Mouse (Mus musculus) kidney, adult 18-20 months (tissue): Measurements from ENCODE around the gene Srrt.

ENCODE experiments used
- DNase-seq: peaks from one replicate; pipeline ENCODE4 v3.0.0; 2021

Srrt gene

GRCm38 (mm10) chr5:137307071-137307912 lies at the start of gene Srrt:
Gene Srrt, minus strand, starts transcription at chr5:137307674.
- DNase-seq = peak; percentile 92

- no peak for DNase-seq
These were observed 46.6 kb upstream of the Srrt start for GRCm38 (mm10) chr5:137354091-137354490.

- peak; percentile 70 for DNase-seq
These were observed 44.8 kb upstream of the Srrt start for GRCm38 (mm10) chr5:137352011-137352975.

GRCm38 (mm10) chr5:137351394-137351793 lies 43.9 kb upstream of the Srrt start:
- no peak for DNase-seq

GRCm38 (mm10) chr5:137351058-137351380 lies 43.5 kb upstream of the Srrt start:
- DNase-seq = no peak

GRCm38 (mm10) chr5:137350205-137351057 lies 43.0 kb upstream of the Srrt start:
- DNase-seq = no peak

GRCm38 (mm10) chr5:137349384-137350204 lies 42.1 kb upstream of the Srrt start, which contains the start of gene Ephb4:
Gene Ephb4, plus strand, starts transcription at chr5:137350109.
- peak; percentile 94 for DNase-seq

GRCm38 (mm10) chr5:137348482-137349383 lies 41.3 kb upstream of the Srrt start:
- peak; percentile 85 for DNase-seq

- DNase-seq = peak; percentile 45
These were observed 40.4 kb upstream of the Srrt start for GRCm38 (mm10) chr5:137347856-137348255.

- no peak for DNase-seq
These were observed 39.5 kb upstream of the Srrt start for GRCm38 (mm10) chr5:137346983-137347382.

GRCm38 (mm10) chr5:137346388-137346787 lies 38.9 kb upstream of the Srrt start:
- no peak for DNase-seq

- DNase-seq = peak; percentile 75
These were observed 38.3 kb upstream of the Srrt start for GRCm38 (mm10) chr5:137345821-137346220.

GRCm38 (mm10) chr5:137343869-137344268 lies 36.4 kb upstream of the Srrt start:
- DNase-seq = no peak

GRCm38 (mm10) chr5:137343412-137343811 lies 35.9 kb upstream of the Srrt start:
- no peak for DNase-seq

- DNase-seq = no peak
These were observed 35.0 kb upstream of the Srrt start for GRCm38 (mm10) chr5:137342407-137343012.

- DNase-seq = no peak
These were observed 32.7 kb upstream of the Srrt start for GRCm38 (mm10) chr5:137340222-137340621.

- peak; percentile 68 for DNase-seq
These were observed 32.0 kb upstream of the Srrt start for GRCm38 (mm10) chr5:137339290-137339979.

GRCm38 (mm10) chr5:137338663-137339289 lies 31.3 kb upstream of the Srrt start:
- DNase-seq = no peak

GRCm38 (mm10) chr5:137338256-137338655 lies 30.8 kb upstream of the Srrt start:
- DNase-seq = peak; percentile 92
